Comparison of ENCODE assay signal across 8 mouse cellular contexts in the genomic region with DNA sequence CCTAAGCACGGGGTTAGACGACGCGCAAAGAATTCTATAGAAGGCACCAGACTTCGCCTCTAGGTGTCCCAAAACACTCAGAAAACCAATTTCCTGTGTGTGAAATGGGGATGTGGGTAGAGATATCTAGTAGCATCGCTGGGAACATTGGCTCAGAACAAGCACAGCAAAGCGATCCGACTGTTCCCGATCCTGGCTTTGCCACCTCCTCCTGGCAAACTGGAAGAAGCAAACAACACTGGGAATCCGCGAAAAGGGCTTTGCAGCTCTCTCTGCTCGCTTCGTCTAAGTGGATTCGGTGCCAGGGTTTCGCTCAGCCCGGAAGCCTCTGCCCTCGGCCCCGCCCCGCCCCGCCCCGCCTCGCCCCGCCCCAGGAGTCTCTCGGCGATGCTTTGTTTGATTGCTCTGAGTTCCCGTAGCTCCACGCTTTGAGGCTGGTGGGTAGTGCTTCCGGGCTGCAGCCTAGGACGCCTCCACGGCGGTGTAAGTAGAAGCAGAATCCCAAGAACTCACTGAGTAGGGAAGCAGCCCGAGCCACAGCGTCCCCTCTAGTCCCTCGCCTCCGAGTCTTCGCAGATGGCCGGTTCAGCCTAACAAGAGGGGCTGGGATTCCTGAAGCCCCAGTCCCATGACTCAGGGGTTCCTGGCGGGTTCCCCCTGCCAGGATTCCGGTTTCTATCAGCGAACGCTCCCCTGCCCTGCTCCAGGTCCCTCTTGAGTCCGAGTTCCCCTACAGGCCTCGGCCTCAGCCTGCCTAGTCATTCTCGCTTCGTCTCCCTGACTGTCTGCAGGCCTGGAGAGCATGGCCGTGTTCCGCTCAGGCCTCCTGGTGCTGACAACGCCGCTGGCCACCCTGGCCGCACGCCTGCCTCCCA. TPM values are rescaled to one million over a fixed set of nuclear protein-coding genes. Genes with fewer than 3 reads are reported as not detected.
DNase-seq lines count a peak whose midpoint lies in the region; ATAC-seq and TF ChIP-seq lines count a peak whose summit lies in the region.

Gene Coasy, plus strand, starts transcription at position 358 of the 875 bp plus-strand sequence.

- H3K4me1 ChIP-seq in hindbrain, embryonic 13.5 days (replicated peaks): peaks cover 41% of the 10 kb centered on the region

- peak within 1 kb of the TSS; percentile 70 for H3K4me3 ChIP-seq in hindbrain, embryonic 13.5 days

- TF ChIP-seq CTCF in Patski (IDR thresholded peaks at IDR 0.05): no peak

- POLR2A ChIA-PET in Patski (lab: Charles Lee): interaction anchor here (0.5 to 3.3 kb wide), 2 partner anchors 12 to 46 kb away, joined by 4 to 13 read pairs; partner anchors contain the start of gene Naglu

- peak within 1 kb of the TSS; percentile 92 for H3K27ac ChIP-seq in hindbrain, embryonic 13.5 days

- H3K36me3 ChIP-seq in hindbrain, embryonic 13.5 days: peaks cover 7% of the 10 kb centered on the region

- no peaks in the 10 kb centered on the region for H3K9me3 ChIP-seq in hindbrain, embryonic 13.5 days

- peak; percentile 74 for DNase-seq in Patski (ENCODE audit: low read depth, low spot score)
- DNase-seq in cerebellum, postnatal 10 days: peak; percentile 95
- peak; percentile 74 to 77 for DNase-seq in frontal cortex, postnatal 14 days (ENCODE audit: low spot score in 2 of 2)
- DNase-seq in layer of hippocampus, postnatal 25 days (ENCODE audit: extremely low spot score in 1 of 2, low spot score in 1 of 2): peak; percentile 70 to 72
- DNase-seq in lung, postnatal 25 days (ENCODE audit: low spot score): peak; percentile 88
- DNase-seq in retina, embryonic 14.5 days (ENCODE audit: low spot score): peak; percentile 92
- peak; percentile 82 for DNase-seq in thymus, postnatal 4 days

- H3K4me2 ChIP-seq in hindbrain, embryonic 13.5 days: peak within 1 kb of the TSS; percentile 100

- in situ Hi-C loops in Patski (cut with MboI; ENCODE audit: low pct_unique_long_range_greater_than_20kb): loop anchor here (5.0 kb wide), 1 partner anchor 90 kb away; the partner anchor contains the start of genes Cntnap1 and Plekhh3

- H3K27me3 ChIP-seq in Patski: no peaks in the 10 kb centered on the region
- peaks cover 38% of the 10 kb centered on the region for H3K27me3 ChIP-seq in hindbrain, embryonic 13.5 days

- CTCF ChIA-PET in Patski (lab: Charles Lee): interaction anchor here (1.8 to 2.0 kb wide), 2 partner anchors 24 to 90 kb away, joined by 5 to 7 read pairs; partner anchors contain the start of gene Plekhh3

- peak; percentile 55 for ATAC-seq in Patski
- ATAC-seq in hindbrain, embryonic 13.5 days (ENCODE audit: low FRiP score): peak; percentile 92

- peak within 1 kb of the TSS; percentile 91 for H3K9ac ChIP-seq in hindbrain, embryonic 13.5 days

- under 1% methylated on average over 51 of the region's 51 CpGs for WGBS in hindbrain, embryonic 13.5 days

RNA-seq across cellular contexts. Expression of gene Coasy, which starts in this region (rescaled TPM):
- polyA plus RNA-seq in Patski (2021): 45.7 TPM
- 41.9 and 44.1 TPM in 2 replicates for polyA plus RNA-seq in hindbrain, embryonic 13.5 days (2015; fragmentation: Nextera tagmentation; extraction: Ambion mirVana)
- 10 to 100 TPM; 25.1 to 29.9 TPM for total RNA-seq in layer of hippocampus, postnatal 25 days (2021)

Comparison
In these comparisons a context has a peak if more than half of its experiments do, and no peak if none do; other contexts are left out.
1. Peak in every context shown above with its lines: DNase-seq, ATAC-seq, H3K4me3 ChIP-seq and H3K27ac ChIP-seq.